Mouse (Mus musculus): Measurements from ENCODE around the gene Gm11060. TPM values are rescaled to one million over a fixed set of nuclear protein-coding genes. Genes with fewer than 3 reads are reported as not detected.

The Gm11060 gene
- polyA plus RNA-seq, 2 experiments: not detected

DNA sequence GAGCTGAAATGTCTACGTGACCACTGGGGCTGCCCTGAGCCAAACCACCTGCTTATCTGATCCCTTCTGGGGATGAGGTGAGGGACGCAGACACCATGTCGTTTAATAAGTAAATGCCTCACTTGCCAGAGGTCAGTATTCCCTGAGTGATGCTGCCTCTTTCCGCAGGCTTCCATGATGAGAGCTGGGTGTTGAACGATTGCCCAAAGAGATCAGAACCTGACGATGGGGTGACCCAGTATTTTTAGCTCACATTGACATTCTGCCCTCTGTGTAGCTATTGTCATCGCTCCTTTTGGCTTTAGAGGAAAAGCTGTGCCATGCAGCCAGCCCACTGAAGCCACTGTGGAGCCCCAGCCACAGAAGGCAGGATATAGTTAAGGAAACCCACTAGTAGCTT is 47.7 kb downstream of the Gm11060 start:
- no peaks in the 10 kb centered on the region for H3K36me3 ChIP-seq (ENCODE audit: control insufficient read depth, insufficient read depth, low read length)
- ATAC-seq (ENCODE audit: low FRiP score, low read depth) (no peak), DNase-seq (ENCODE audit: low spot score) (no peak)
- no peak overlapping the region for H3K4me3 ChIP-seq (replicated peaks; ENCODE audit: low read length)
- peaks cover 50% of the 10 kb centered on the region for H3K27me3 ChIP-seq (ENCODE audit: control insufficient read depth, insufficient read depth, low read length)
- 0 out of 2 replicates have a peak, but pooled peaks cover 3% of the 10 kb centered on the region for H3K4me1 ChIP-seq (ENCODE audit: control insufficient read depth, insufficient read depth, low read length)
- no peaks in the 10 kb centered on the region for H3K9me3 ChIP-seq (ENCODE audit: control insufficient read depth, low read length)
- 69% methylated on average over 7 of the region's 7 CpGs for WGBS
- no peak overlapping the region for H3K4me2 ChIP-seq (replicated peaks; ENCODE audit: low read depth, low read length, severe bottlenecking)
- no peak overlapping the region for H3K9ac ChIP-seq (ENCODE audit: low read depth, low read length, severe bottlenecking)
- TF ChIP-seq POLR2A (IDR thresholded peaks at IDR 0.05; ENCODE audit: borderline replicate concordance, extremely low read depth, insufficient read depth, insufficient read length): no peak
- no peak overlapping the region for H3K27ac ChIP-seq (replicated peaks; ENCODE audit: low read depth, low read length)

DNA sequence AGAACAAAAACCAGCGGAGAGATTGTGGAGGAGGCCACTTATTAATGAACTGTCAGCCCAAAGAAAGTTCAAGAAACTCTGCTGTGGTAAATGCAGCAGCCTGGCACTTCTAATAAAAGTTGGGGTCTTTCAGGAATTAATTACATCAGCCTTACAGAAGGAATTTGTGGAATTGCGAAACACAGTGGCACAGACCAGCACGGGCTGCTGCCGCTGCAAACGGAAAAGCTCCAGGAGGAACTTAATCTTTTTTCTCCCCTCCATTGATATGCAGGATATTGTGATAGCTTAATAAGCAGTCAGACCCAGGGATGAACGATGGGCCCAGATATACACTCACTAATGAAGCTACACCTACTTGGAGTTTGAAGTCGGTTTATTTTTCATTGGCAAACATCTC is 49.6 kb downstream of the Gm11060 start:
- Histone ChIP-seq H3K27me3 (ENCODE audit: control insufficient read depth, insufficient read depth, low read length) (peaks cover 32% of the 10 kb centered on the region), H3K9ac (ENCODE audit: low read depth, low read length, severe bottlenecking) (no peak overlapping the region), H3K36me3 (ENCODE audit: control insufficient read depth, insufficient read depth, low read length) (no peaks in the 10 kb centered on the region), H3K4me1 (ENCODE audit: control insufficient read depth, insufficient read depth, low read length) (0 out of 2 replicates have a peak, but pooled peaks cover 3% of the 10 kb centered on the region), H3K4me2 (replicated peaks; ENCODE audit: low read depth, low read length, severe bottlenecking) (no peak overlapping the region), H3K27ac (replicated peaks; ENCODE audit: low read depth, low read length) (no peak overlapping the region), H3K9me3 (ENCODE audit: control insufficient read depth, low read length) (no peaks in the 10 kb centered on the region), H3K4me3 (replicated peaks; ENCODE audit: low read length) (no peak overlapping the region)
- no peak for ATAC-seq (ENCODE audit: low FRiP score, low read depth)
- WGBS: 34% methylated on average over 7 of the region's 7 CpGs
- DNase-seq (ENCODE audit: low spot score): no peak
- TF ChIP-seq POLR2A (IDR thresholded peaks at IDR 0.05; ENCODE audit: borderline replicate concordance, extremely low read depth, insufficient read depth, insufficient read length): no peak

Other genes with a start within 250 kb of the Gm11060 start
- gene Prrg4, start 242.1 kb upstream of the Gm11060 start, polyA plus RNA-seq (2012; rRNA removed): 1.3 and 1.4 TPM in 2 replicates
- 3.8 and 4.3 TPM in 2 replicates for gene Prrg4, start 242.1 kb upstream of the Gm11060 start, polyA plus RNA-seq (2014; fragmentation: Nextera tagmentation; extraction: Ambion mirVana)
- gene Ccdc73, start 224.2 kb upstream of the Gm11060 start, polyA plus RNA-seq (2012; rRNA removed): 2.9 and 7.1 TPM in 2 replicates
- 4.5 and 7.0 TPM in 2 replicates for gene Ccdc73, start 224.2 kb upstream of the Gm11060 start, polyA plus RNA-seq (2014; fragmentation: Nextera tagmentation; extraction: Ambion mirVana)
- 109 and 145 TPM in 2 replicates for gene Eif3m, start 74.9 kb upstream of the Gm11060 start, polyA plus RNA-seq (2012; rRNA removed)
- 292 and 297 TPM in 2 replicates for gene Eif3m, start 74.9 kb upstream of the Gm11060 start, polyA plus RNA-seq (2014; fragmentation: Nextera tagmentation; extraction: Ambion mirVana)
- gene Wt1, start 34.5 kb downstream of the Gm11060 start, polyA plus RNA-seq (2012; rRNA removed): 0.47 and 1.3 TPM in 2 replicates
- gene Wt1, start 34.5 kb downstream of the Gm11060 start, polyA plus RNA-seq (2014; fragmentation: Nextera tagmentation; extraction: Ambion mirVana): 0.22 and 0.54 TPM in 2 replicates
- gene Them7, start 132.3 kb downstream of the Gm11060 start, polyA plus RNA-seq (2012; rRNA removed): 0.51 and 0.63 TPM in 2 replicates
- 0.94 and 1.1 TPM in 2 replicates for gene Them7, start 132.3 kb downstream of the Gm11060 start, polyA plus RNA-seq (2014; fragmentation: Nextera tagmentation; extraction: Ambion mirVana)

Data from limb, embryonic 14.5 days (tissue).